Mouse (Mus musculus) hematopoietic multipotent progenitor cell, adult 10-12 weeks (in vitro differentiated cells): ENCODE measurements around the gene Rbpms2. TPM values are rescaled to one million over a fixed set of nuclear protein-coding genes. Genes with fewer than 3 reads are reported as not detected.

Experiments
- polyA plus RNA-seq: library from polyadenylated mRNA; stranded (reverse); fragments of >175 nt; gene quantifications from 2 replicates; pipeline ENCODE4 v1.2.3, GENCODE M21; 2012; ENCODE audit warnings: low replicate concordance

Gene Rbpms2
- polyA plus RNA-seq = 1.2 and 1.4 TPM in 2 replicates

GRCm38 (mm10) chr9:65629025-65629766, at the start of gene Rbpms2:
TSS of gene Rbpms2 (plus strand) at chr9:65629648.

DNA sequence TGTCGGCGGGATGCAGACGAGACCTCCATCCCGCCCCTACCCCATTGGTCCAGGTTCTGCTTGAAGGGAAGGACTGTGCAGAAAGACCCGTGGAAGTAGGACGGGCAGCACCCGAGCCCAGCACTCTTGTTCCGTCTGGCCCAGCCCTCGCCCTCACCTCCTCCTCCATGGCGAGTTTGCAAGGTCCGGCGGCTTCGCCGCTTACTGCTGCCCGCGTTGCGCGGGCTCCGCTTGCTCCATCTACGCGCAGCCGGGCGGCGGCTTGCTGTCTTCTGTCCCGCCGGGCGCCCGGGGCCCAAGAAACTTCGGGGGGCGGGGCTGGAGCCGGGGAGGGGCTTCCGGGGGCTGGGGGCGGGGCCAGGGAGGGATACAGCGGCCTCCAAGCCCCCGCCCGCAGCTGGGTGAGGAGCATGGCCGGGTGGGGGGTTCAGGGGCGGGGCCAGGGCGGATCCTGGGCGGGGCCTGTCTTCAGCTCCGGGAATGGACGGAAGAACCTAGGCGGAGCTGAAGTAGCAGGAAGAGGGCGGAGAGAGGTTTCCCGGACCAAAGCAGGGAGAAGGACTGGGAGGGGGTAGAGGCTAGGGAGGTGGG, 49.6 kb upstream of the Rbpms2 start, which contains the start of gene Plekho2:
Gene Plekho2 (minus strand): TSS at position 260 of the 591 bp plus-strand sequence.

GRCm38 (mm10) chr9:65586406-65587269, 42.8 kb upstream of the Rbpms2 start, which contains the start of gene Pif1:
TSS of gene Pif1 (plus strand) at chr9:65587160.

DNA sequence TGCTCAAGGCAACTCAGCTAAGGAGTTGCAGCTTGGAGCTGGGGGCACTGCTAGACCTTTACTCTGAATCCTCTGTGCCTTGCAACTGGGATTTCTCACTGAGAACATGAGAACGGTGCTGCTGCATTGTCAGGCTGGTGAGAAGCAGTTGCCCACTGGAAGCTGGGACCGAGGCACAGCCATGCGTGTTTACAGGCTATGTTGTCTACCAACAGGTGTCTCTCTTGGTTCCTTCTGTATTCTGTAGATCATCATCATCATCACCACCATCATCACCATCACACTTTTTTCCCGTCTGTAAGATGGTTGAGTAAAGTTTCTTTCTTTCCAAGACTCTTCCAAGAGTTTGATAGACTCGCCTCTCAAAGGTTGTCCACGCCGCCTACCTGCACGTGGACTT, 38.3 kb downstream of the Rbpms2 start, which contains the start of gene Oaz2:
Gene Oaz2 (plus strand): TSS at position 301 of the 400 bp plus-strand sequence.

Other genes starting within 250 kb of the Rbpms2 start
- 0.03 TPM in 1 of 2 replicates, not detected in the other for gene Kbtbd13, start 238.0 kb upstream of the Rbpms2 start, polyA plus RNA-seq
- 1.4 and 1.5 TPM in 2 replicates for gene Rasl12, start 231.1 kb upstream of the Rbpms2 start, polyA plus RNA-seq
- not detected in 2 replicates for gene Slc51b, start 206.7 kb upstream of the Rbpms2 start, polyA plus RNA-seq
- gene Mtfmt, start 193.9 kb upstream of the Rbpms2 start, polyA plus RNA-seq = 11.1 and 17.8 TPM in 2 replicates
- 40.1 and 57.2 TPM in 2 replicates for gene Spg21, start 168.7 kb upstream of the Rbpms2 start, polyA plus RNA-seq
- gene Ankdd1a, start 109.5 kb upstream of the Rbpms2 start, polyA plus RNA-seq = not detected in 2 replicates
- 44.8 and 116 TPM in 2 replicates for gene Plekho2, start 49.6 kb upstream of the Rbpms2 start, polyA plus RNA-seq
- gene Pif1, start 42.5 kb upstream of the Rbpms2 start, polyA plus RNA-seq = 3.5 and 3.7 TPM in 2 replicates
- 74.6 and 178 TPM in 2 replicates for gene Oaz2, start 38.4 kb downstream of the Rbpms2 start, polyA plus RNA-seq
- gene Zfp609, start 197.9 kb downstream of the Rbpms2 start, polyA plus RNA-seq = 10.9 and 38.0 TPM in 2 replicates